Mouse (Mus musculus): ENCODE data around the gene Guca2b.
"Not testable (repeated sequence)": the region's sequence is repeated elsewhere in the genome, so short reads cannot be mapped to it uniquely, and the experiment has no call there.

The Guca2b gene

GRCm38 (mm10) chr4:119642666-119643065 is 16.1 kb downstream of the Guca2b start:
- no peak for DNase-seq

- DNase-seq: no peak
Observed at GRCm38 (mm10) chr4:119638656-119639055, 20.1 kb downstream of the Guca2b start.

GRCm38 (mm10) chr4:119637946-119638345 is 20.8 kb downstream of the Guca2b start:
- no peak for DNase-seq

GRCm38 (mm10) chr4:119637176-119637845 is 21.4 kb downstream of the Guca2b start, which contains the start of gene Guca2a:
Gene Guca2a, plus strand, starts transcription at chr4:119637704.
- DNase-seq: no peak

- DNase-seq: no peak
Observed at GRCm38 (mm10) chr4:119636731-119637130, 22.0 kb downstream of the Guca2b start.

- no peak for DNase-seq
Observed at GRCm38 (mm10) chr4:119635686-119636085, 23.1 kb downstream of the Guca2b start.

- no peak for DNase-seq
Observed at GRCm38 (mm10) chr4:119634908-119635660, 23.7 kb downstream of the Guca2b start.

GRCm38 (mm10) chr4:119633948-119634347 is 24.8 kb downstream of the Guca2b start:
- DNase-seq: no peak

GRCm38 (mm10) chr4:119633342-119633741 is 25.4 kb downstream of the Guca2b start:
- no peak for DNase-seq

- no peak for DNase-seq
Observed at GRCm38 (mm10) chr4:119632721-119633120, 26.0 kb downstream of the Guca2b start.

- DNase-seq: peak; percentile 39
Observed at GRCm38 (mm10) chr4:119631115-119631919, 27.4 kb downstream of the Guca2b start.

GRCm38 (mm10) chr4:119628363-119628762 is 30.4 kb downstream of the Guca2b start:
- DNase-seq: not testable (repeated sequence)

- no peak for DNase-seq
Observed at GRCm38 (mm10) chr4:119627317-119627716, 31.4 kb downstream of the Guca2b start.

- DNase-seq: no peak
Observed at GRCm38 (mm10) chr4:119626876-119627275, 31.9 kb downstream of the Guca2b start.

GRCm38 (mm10) chr4:119626081-119626645 is 32.6 kb downstream of the Guca2b start:
- DNase-seq: no peak

- DNase-seq: no peak
Observed at GRCm38 (mm10) chr4:119614724-119615123, 44.0 kb downstream of the Guca2b start.

- no peak for DNase-seq
Observed at GRCm38 (mm10) chr4:119614078-119614477, 44.7 kb downstream of the Guca2b start.

GRCm38 (mm10) chr4:119609488-119609887 is 49.3 kb downstream of the Guca2b start:
- peak; percentile 36 for DNase-seq

All from liver (tissue).